Mouse (Mus musculus) MEL (cell line): ENCODE measurements around the gene Ppp4r3a.

Experiments
- BHLHE40 ChIP-seq: IDR thresholded peaks from 2 replicates; pipeline ENCODE4 v1.6.1; 2012; ENCODE audit warnings: low read depth, mild to moderate bottlenecking, inconsistent platforms, low read length, improper control_type of control experiment, borderline replicate concordance
- CHD2 ChIP-seq: IDR thresholded peaks from 2 replicates; pipeline ENCODE4 v1.6.1; 2011; ENCODE audit warnings: low read length, improper control_type of control experiment
- CTCF ChIP-seq, 3 experiments: IDR thresholded peaks in 2 of 3; conservative IDR thresholded peaks in 1 of 3; 2 replicates each; pipeline ENCODE4 v1.5.1; 2011 to 2012; ENCODE audit warnings: low read length in 3 of 3, low read depth in 2 of 3, mild to moderate bottlenecking in 2 of 3, improper control_type of control experiment in 1 of 3, inconsistent platforms in 1 of 3, mixed read lengths in 1 of 3, moderate library complexity in 1 of 3; ENCODE audit not compliant: control insufficient read depth in 1 of 3, insufficient read depth in 1 of 3, poor library complexity in 1 of 3, severe bottlenecking in 1 of 3
- GATA1 ChIP-seq: IDR thresholded peaks from 2 replicates; pipeline ENCODE4 v1.6.1; 2011; ENCODE audit warnings: low read depth, low read length, improper control_type of control experiment
- MAFK ChIP-seq: IDR thresholded peaks from 2 replicates; pipeline ENCODE4 v1.6.1; 2011; ENCODE audit warnings: low read depth, mild to moderate bottlenecking, low read length, improper control_type of control experiment, borderline replicate concordance
- MAX ChIP-seq: IDR thresholded peaks from 2 replicates; pipeline ENCODE4 v1.6.1; 2011; ENCODE audit warnings: low read length, improper control_type of control experiment
- MEF2A ChIP-seq: IDR thresholded peaks from 2 replicates; pipeline ENCODE4 v1.6.1; 2014; ENCODE audit warnings: low read depth, mild to moderate bottlenecking, inconsistent platforms, low read length, improper control_type of control experiment; ENCODE audit not compliant: poor library complexity, insufficient replicate concordance, severe bottlenecking; ENCODE audit errors: extremely low read depth
- POLR2A ChIP-seq, 2 experiments: IDR thresholded peaks; 2 replicates each; pipeline ENCODE4 v1.6.1; 2011 to 2012; ENCODE audit warnings: low read length in 2 of 2, mild to moderate bottlenecking in 2 of 2, control low read depth in 1 of 2, improper control_type of control experiment in 1 of 2, low read depth in 1 of 2, moderate library complexity in 1 of 2; ENCODE audit not compliant: control insufficient read depth in 1 of 2, insufficient read depth in 1 of 2, poor library complexity in 1 of 2
- POLR2AphosphoS2 ChIP-seq: IDR thresholded peaks from 2 replicates; pipeline ENCODE4 v1.6.1; 2011; ENCODE audit warnings: low read length, improper control_type of control experiment
- RAD21 ChIP-seq: IDR thresholded peaks from 2 replicates; pipeline ENCODE4 v1.6.1; 2011; ENCODE audit warnings: mild to moderate bottlenecking, low read depth, low read length, improper control_type of control experiment
- SIN3A ChIP-seq: IDR thresholded peaks from 2 replicates; pipeline ENCODE4 v1.6.1; 2012; ENCODE audit warnings: low read length, improper control_type of control experiment, inconsistent platforms
- USF1 ChIP-seq: IDR thresholded peaks from 2 replicates; pipeline ENCODE4 v1.6.1; 2014; ENCODE audit warnings: low read depth, mild to moderate bottlenecking, inconsistent platforms, low read length, improper control_type of control experiment, moderate library complexity
- USF2 ChIP-seq, 2 experiments: IDR thresholded peaks; 2 replicates each; pipeline ENCODE4 v1.6.1; 2011 to 2012; ENCODE audit warnings: improper control_type of control experiment in 2 of 2, low read length in 2 of 2, borderline replicate concordance in 1 of 2, inconsistent platforms in 1 of 2, low read depth in 1 of 2, mild to moderate bottlenecking in 1 of 2; ENCODE audit not compliant: insufficient read depth in 1 of 2

GRCm38 (mm10) chr12:101075433-101075832 is 8.1 kb downstream of the Ppp4r3a start:
- no peak for TF ChIP-seq CTCF (IDR thresholded peaks at IDR 0.05 in 2 of 3, conservative IDR thresholded peaks at IDR 0.05 in 1 of 3; ENCODE audit: control insufficient read depth in 1 of 3, insufficient read depth in 1 of 3, low read depth in 2 of 3, low read length in 3 of 3, poor library complexity in 1 of 3, severe bottlenecking in 1 of 3)
- TF ChIP-seq MAX = no peak
- no peak for TF ChIP-seq POLR2AphosphoS2
- TF ChIP-seq CHD2 = no peak
- no peak for TF ChIP-seq GATA1
- TF ChIP-seq POLR2A (IDR thresholded peaks at IDR 0.05; ENCODE audit: control insufficient read depth in 1 of 2, insufficient read depth in 1 of 2, low read depth in 1 of 2, low read length in 2 of 2, poor library complexity in 1 of 2) = no peak
- TF ChIP-seq MAFK = no peak
- TF ChIP-seq MEF2A = no peak
- no peak for TF ChIP-seq SIN3A
- no peak for TF ChIP-seq RAD21
- no peak for TF ChIP-seq USF1
- TF ChIP-seq USF2 (IDR thresholded peaks at IDR 0.05; ENCODE audit: borderline replicate concordance in 1 of 2, insufficient read depth in 1 of 2, low read depth in 1 of 2, low read length in 2 of 2) = no peak
- no peak for TF ChIP-seq BHLHE40
